25 mouse cellular contexts compared by ENCODE assay signal in the genomic region with DNA sequence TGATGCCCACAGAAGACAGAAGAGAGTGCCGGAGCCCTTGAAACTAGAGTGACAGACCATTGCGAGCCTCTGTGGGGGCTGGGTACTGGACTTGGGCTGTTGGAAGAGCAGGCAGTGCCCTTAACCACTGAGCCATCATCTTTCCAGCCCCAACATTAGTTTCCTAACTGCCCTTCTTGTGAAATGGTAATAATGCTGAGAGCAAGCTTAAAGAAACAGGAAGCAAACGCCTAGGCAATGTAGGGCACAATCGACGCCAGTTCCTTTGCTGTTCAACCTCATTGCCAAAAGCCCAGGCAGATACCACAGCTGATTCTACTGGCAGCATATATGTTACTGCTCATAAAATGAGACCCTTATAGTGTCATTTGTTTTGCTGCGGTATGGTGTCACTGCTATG. TPM values are rescaled to one million over a fixed set of nuclear protein-coding genes. Genes with fewer than 3 reads are reported as not detected.
DNase-seq lines count a peak whose midpoint lies in the region; ATAC-seq and TF ChIP-seq lines count a peak whose summit lies in the region.
"Had no signal": no experiment of that assay in that cellular context is flagged by ENCODE, and none has a peak within 500 bp of the region (broad histone marks: within the 10 kb centered on the region; RNA-seq: fewer than 3 reads in every experiment).

No protein-coding gene starts in this region.

- peak; percentile 93 for ATAC-seq in granulocyte monocyte progenitor cell, adult 5-6 weeks (replicated peaks; ENCODE audit: poor library complexity, severe bottlenecking)
- peak; percentile 68 for ATAC-seq in megakaryocyte, adult 5-6 weeks (ENCODE audit: poor library complexity, severe bottlenecking)
- no peak for ATAC-seq in erythroblast, adult 5-6 weeks (replicated peaks; ENCODE audit: low FRiP score, poor library complexity, severe bottlenecking)
- ATAC-seq: forebrain, embryonic 13.5 days; forebrain, embryonic 15.5 days; forebrain, postnatal 0 days had no signal

- no peak for TF ChIP-seq CTCF in layer of hippocampus, adult 2 months (conservative IDR thresholded peaks at IDR 0.05)

- peak; percentile 2 for DNase-seq in lung, postnatal 25 days (ENCODE audit: low spot score)
- DNase-seq in lung, postnatal 14 days: no peak
- DNase-seq in 416B (ENCODE audit: low read depth): peak; percentile 47
- DNase-seq in layer of hippocampus, adult 2 months (ENCODE audit: low spot score in 2 of 2): no peak
- no peak for DNase-seq in thymus, postnatal 25 days
- DNase-seq: adrenal gland, adult 2 months; adrenal gland, postnatal 10 days; adrenal gland, postnatal 25 days; cerebellum, adult 11 months; cerebellum, adult 18-20 months; cerebellum, adult 8-10 months; cerebellum, adult 9-11 months; cerebellum, postnatal 14 days; cerebellum, postnatal 36 days; embryo, embryonic 11 days; forebrain, postnatal 0 days had no signal

- no peak overlapping the region for H3K4me3 ChIP-seq in layer of hippocampus, adult 2 months
- H3K4me3 ChIP-seq: embryonic facial prominence, embryonic 13.5 days; embryonic facial prominence, embryonic 15.5 days; forebrain, embryonic 13.5 days; forebrain, embryonic 15.5 days had no signal

- no peak overlapping the region for H3K27ac ChIP-seq in layer of hippocampus, adult 2 months
- H3K27ac ChIP-seq: embryonic facial prominence, embryonic 13.5 days; embryonic facial prominence, embryonic 15.5 days; forebrain, embryonic 13.5 days; forebrain, embryonic 15.5 days had no signal

RNA-seq across cellular contexts. Expression of a gene that starts 7.5 kb away (rescaled TPM):
- total RNA-seq in granulocyte monocyte progenitor cell, adult 5-6 weeks (2014; fragmentation: Nextera tagmentation): not detected in 2 replicates
- not detected in 2 replicates for total RNA-seq in granulocyte monocyte progenitor cell, adult 5-6 weeks (2017)
- total RNA-seq in megakaryocyte, adult 5-6 weeks (2015): not detected in 2 replicates
- total RNA-seq in megakaryocyte, adult 5-6 weeks (2017): not detected in 2 replicates
- 10 to 100 TPM; 11.9 to 12.1 TPM for total RNA-seq in layer of hippocampus, adult 2 months (2021)
- not detected in 2 replicates for total RNA-seq in erythroblast, adult 5-6 weeks (2015; ENCODE audit: low replicate concordance)
- not detected in 2 replicates for total RNA-seq in erythroblast, adult 5-6 weeks (2017; ENCODE audit: low replicate concordance)
- total RNA-seq: MEL had no signal

RNA-seq across cellular contexts. Expression of a gene that starts 36.4 kb away (rescaled TPM):
- total RNA-seq in granulocyte monocyte progenitor cell, adult 5-6 weeks (2014; fragmentation: Nextera tagmentation): not detected in 2 replicates
- not detected in 2 replicates for total RNA-seq in granulocyte monocyte progenitor cell, adult 5-6 weeks (2017)
- not detected in 2 replicates for total RNA-seq in megakaryocyte, adult 5-6 weeks (2015)
- total RNA-seq in megakaryocyte, adult 5-6 weeks (2017): not detected in 2 replicates
- not detected for total RNA-seq in layer of hippocampus, adult 2 months (2021)
- total RNA-seq in erythroblast, adult 5-6 weeks (2015; ENCODE audit: low replicate concordance): not detected in 2 replicates
- total RNA-seq in erythroblast, adult 5-6 weeks (2017; ENCODE audit: low replicate concordance): not detected in 2 replicates
- total RNA-seq: ES-E14; forebrain, postnatal 0 days; MEL had no signal

Comparison
In these comparisons a context has a peak if more than half of its experiments do, and no peak if none do; other contexts are left out.
1. DNase-seq: peak in lung, postnatal 25 days (single experiment) and 416B (single experiment); none in lung, postnatal 14 days (single experiment), layer of hippocampus, adult 2 months (0 of 2) and thymus, postnatal 25 days (single experiment).
2. RNA of a gene that starts 7.5 kb away (total RNA-seq): 11.9 to 12.1 TPM in layer of hippocampus, adult 2 months; not detected in granulocyte monocyte progenitor cell, adult 5-6 weeks, not detected in megakaryocyte, adult 5-6 weeks and not detected in erythroblast, adult 5-6 weeks; every median in the first group is over 10 times any median in the second.